In genomic region chr8:119817446-119817845, GRCm38 (mm10) we compare ENCODE assay signal across 15 mouse cellular contexts. TPM values are rescaled to one million over a fixed set of nuclear protein-coding genes. Genes with fewer than 3 reads are reported as not detected.
DNase-seq lines count a peak whose midpoint lies in the region; ATAC-seq and TF ChIP-seq lines count a peak whose summit lies in the region.
"Had no signal": no experiment of that assay in that cellular context is flagged by ENCODE, and none has a peak within 500 bp of the region (broad histone marks: within the 10 kb centered on the region; RNA-seq: fewer than 3 reads in every experiment).

No protein-coding gene starts in this region.

- 0 out of 2 replicates have a peak, but pooled peaks have one; percentile 6 for ATAC-seq in megakaryocyte progenitor cell, adult 5-6 weeks (replicated peaks; ENCODE audit: poor library complexity)
- ATAC-seq: liver, embryonic 12.5 days had no signal

- TF ChIP-seq CTCF in left cerebral cortex, adult 2 months (IDR thresholded peaks at IDR 0.05), result no peak

- no peak overlapping the region for H3K4me3 ChIP-seq in left cerebral cortex, adult 2 months
- H3K4me3 ChIP-seq: heart, embryonic 10.5 days; hindbrain, embryonic 12.5 days; liver, embryonic 12.5 days had no signal

- intact Hi-C loops in left cerebral cortex, adult 2 months (cut with DNase I), result no loop called here
- intact Hi-C loops in left cerebral cortex, postnatal 10 days (cut with DNase I), result no loop called here

- 0 out of 2 replicates have a peak overlapping the region, but pooled peaks have one; percentile 16 for H3K27ac ChIP-seq in left cerebral cortex, adult 2 months
- H3K27ac ChIP-seq: heart, embryonic 10.5 days; hindbrain, embryonic 12.5 days; liver, embryonic 12.5 days had no signal

- DNase-seq in left cerebral cortex, adult 2 months (ENCODE audit: extremely low spot score in 1 of 2, low spot score in 2 of 2), result no peak
- DNase-seq in left cerebral cortex, postnatal 10 days (ENCODE audit: extremely low spot score in 1 of 2, low spot score in 2 of 2), result no peak
- DNase-seq in ES-CJ7 (ENCODE audit: low read depth, low spot score) (peak; percentile 39), R1 (ENCODE audit: low read depth, low spot score) (peak; percentile 44)
- DNase-seq in urinary bladder, postnatal 10 days (ENCODE audit: low spot score), result no peak
- DNase-seq in spleen, adult 12 weeks (ENCODE audit: low spot score), result no peak
- DNase-seq: adrenal gland, postnatal 25 days; cerebellum, adult 11 months; kidney, adult 8-10 months; lung, postnatal 4 days; thymus, postnatal 4 days had no signal

RNA-seq across cellular contexts. Expression of gene Cotl1, which starts 22.9 kb away (rescaled TPM):
- 10 to 100 TPM; 60.1 to 61.4 TPM for total RNA-seq in left cerebral cortex, adult 2 months (2021)
- total RNA-seq in left cerebral cortex, postnatal 10 days (2021), result 100 to 1,000 TPM in 1 of 2 experiments, 10 to 100 TPM in 1; 96.5 to 100 TPM
- total RNA-seq in megakaryocyte progenitor cell, adult 5-6 weeks (2015), result 88.7 and 123 TPM in 2 replicates
- 101 and 127 TPM in 2 replicates for total RNA-seq in megakaryocyte progenitor cell, adult 5-6 weeks (2017)

RNA-seq across cellular contexts. Expression of gene Tldc1, which starts 39.2 kb away (rescaled TPM):
- 10 to 100 TPM; 13.6 to 13.7 TPM for total RNA-seq in left cerebral cortex, adult 2 months (2021)
- total RNA-seq in left cerebral cortex, postnatal 10 days (2021), result 10 to 100 TPM; 14.2 to 15.9 TPM
- total RNA-seq in megakaryocyte progenitor cell, adult 5-6 weeks (2015), result 2.6 TPM in 2 replicates
- 3.8 and 4.2 TPM in 2 replicates for total RNA-seq in megakaryocyte progenitor cell, adult 5-6 weeks (2017)

RNA-seq across cellular contexts. Expression of gene Klhl36, which starts 44.6 kb away (rescaled TPM):
- total RNA-seq in left cerebral cortex, adult 2 months (2021), result 1 to 10 TPM; 7.2 to 8.9 TPM
- total RNA-seq in left cerebral cortex, postnatal 10 days (2021), result 1 to 10 TPM; 7.3 to 8.2 TPM
- total RNA-seq in megakaryocyte progenitor cell, adult 5-6 weeks (2015), result 1.2 and 2.2 TPM in 2 replicates
- total RNA-seq in megakaryocyte progenitor cell, adult 5-6 weeks (2017), result 3.3 and 8.0 TPM in 2 replicates

Comparison
In these comparisons a context has a peak if more than half of its experiments do, and no peak if none do; other contexts are left out.
1. DNase-seq: peak in ES-CJ7 (single experiment) and R1 (single experiment); none in left cerebral cortex, adult 2 months (0 of 2), left cerebral cortex, postnatal 10 days (0 of 2), urinary bladder, postnatal 10 days (single experiment) and spleen, adult 12 weeks (single experiment).